Mouse (Mus musculus) heart, postnatal 25 days (tissue): ENCODE measurements around the gene Actn1. TPM values are rescaled to one million over a fixed set of nuclear protein-coding genes. Genes with fewer than 3 reads are reported as not detected.

ENCODE experiments used
- DNase-seq: peaks from one replicate; pipeline ENCODE4 v3.0.0; 2022; ENCODE audit warnings: low spot score
- intact Hi-C: fragments of 180-260 bp; cut with DNase I; formaldehyde crosslinking; loops from one replicate; pipeline ENCODE4 v1.15.1; 2025
- total RNA-seq, 2 experiments: library from RNA; stranded (reverse); gene quantifications; 2 replicates each; pipeline ENCODE4 v1.2.3; 2021

Gene Actn1
- total RNA-seq, 2 experiments from 2014 or later: 33.9 to 38.3 TPM

DNA sequence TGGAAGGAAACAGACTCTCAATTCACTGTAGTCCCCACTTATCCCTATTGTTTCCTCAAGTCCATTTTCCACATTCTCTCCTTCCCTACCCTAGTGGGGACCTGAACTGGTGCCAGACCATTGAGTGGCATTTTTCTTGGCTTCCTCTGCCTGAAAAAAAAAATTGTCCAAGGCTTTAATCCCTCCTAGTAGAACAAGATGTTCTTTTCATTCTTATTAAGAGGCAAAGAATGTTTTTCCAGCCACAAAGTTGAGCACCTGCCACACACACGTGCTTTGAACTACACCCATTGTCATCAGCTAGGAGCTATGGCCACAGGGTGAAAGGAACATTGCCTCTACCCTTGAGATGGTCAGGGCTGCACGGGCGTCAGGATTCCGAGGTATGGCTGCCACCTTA lies 56.9 kb downstream of the Actn1 start:
- no peak for DNase-seq
- intact Hi-C loops: no loop called here

- intact Hi-C loops: loop anchor here (2.0 kb wide), 1 partner anchor 189 kb away; no protein-coding TSS in a partner anchor
These were observed 60.4 kb downstream of the Actn1 start for GRCm38 (mm10) chr12:80199738-80200137.

DNA sequence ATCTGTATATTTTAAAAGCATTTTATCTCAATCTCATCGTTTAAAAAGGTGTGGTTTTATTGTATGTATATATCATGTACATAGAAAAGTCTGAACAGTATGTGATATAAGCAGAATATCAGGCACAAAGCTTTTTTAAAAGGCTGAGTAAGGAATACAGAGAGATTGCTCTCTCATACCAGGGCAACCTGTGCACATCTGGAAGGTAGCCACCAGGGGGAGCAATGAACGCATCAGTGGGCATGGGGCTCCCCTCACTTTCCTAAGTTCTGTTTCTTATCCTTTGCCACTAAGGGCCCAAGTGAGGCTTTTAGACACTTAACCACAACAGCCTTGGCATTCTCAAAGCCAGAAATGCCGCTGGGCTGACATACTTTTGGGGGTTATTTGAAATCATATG lies 61.7 kb downstream of the Actn1 start:
- DNase-seq: no peak
- intact Hi-C loops: loop anchor here (1.0 to 2.0 kb wide), 2 partner anchors 61 to 190 kb away; no protein-coding TSS in a partner anchor

More at GRCm38 (mm10) chr12:80199738-80200137, 60.4 kb downstream of the Actn1 start:
- DNase-seq: no peak

DNA sequence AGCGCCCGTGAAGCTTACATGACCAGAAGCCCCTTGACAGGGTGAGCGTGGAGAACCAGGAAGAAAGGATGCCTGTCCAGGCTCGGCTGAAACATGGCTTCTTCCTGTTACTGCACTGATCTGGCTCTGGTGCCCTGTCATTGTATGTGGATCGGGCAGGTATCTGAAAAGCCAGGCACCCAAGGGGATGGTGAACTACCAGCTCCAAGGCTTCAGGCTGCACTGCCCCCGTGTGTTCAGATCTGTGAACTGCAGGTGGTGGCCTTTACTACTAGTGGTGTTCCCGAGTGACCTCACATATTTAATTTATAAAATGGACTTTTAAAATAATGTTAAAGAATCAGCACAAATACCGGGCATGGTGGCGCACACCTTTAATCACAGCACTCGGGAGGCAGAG lies 62.8 kb downstream of the Actn1 start:
- intact Hi-C loops: loop anchor here (2.0 kb wide), 1 partner anchor 39 kb away; no protein-coding TSS in a partner anchor
- no peak for DNase-seq

DNA sequence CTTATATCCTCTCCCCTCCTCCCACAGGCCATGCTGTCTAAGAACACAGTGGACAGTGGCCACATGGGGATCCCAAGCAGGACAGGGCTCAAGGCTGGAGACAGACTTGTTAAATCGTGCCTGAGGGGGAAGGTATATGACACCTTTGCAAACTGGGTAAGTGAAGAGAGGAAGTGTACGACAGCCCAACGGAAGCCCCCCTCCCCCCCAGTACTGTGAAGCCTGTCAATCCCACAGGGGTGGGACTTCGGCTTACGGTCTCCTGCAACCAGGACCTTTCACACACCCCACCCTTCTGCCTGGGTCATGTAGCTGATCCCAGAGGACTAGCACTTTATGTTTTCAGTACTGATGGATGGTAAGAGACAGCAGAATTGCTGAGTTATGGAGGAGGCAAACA lies 68.4 kb downstream of the Actn1 start:
- no peak for DNase-seq
- intact Hi-C loops: loop anchor here (2.0 kb wide), 1 partner anchor 29 kb away; no protein-coding TSS in a partner anchor

GRCm38 (mm10) chr12:80191371-80191770 lies 68.8 kb downstream of the Actn1 start:
- intact Hi-C loops: loop anchor here (2.0 kb wide), 1 partner anchor 29 kb away; no protein-coding TSS in a partner anchor

DNA sequence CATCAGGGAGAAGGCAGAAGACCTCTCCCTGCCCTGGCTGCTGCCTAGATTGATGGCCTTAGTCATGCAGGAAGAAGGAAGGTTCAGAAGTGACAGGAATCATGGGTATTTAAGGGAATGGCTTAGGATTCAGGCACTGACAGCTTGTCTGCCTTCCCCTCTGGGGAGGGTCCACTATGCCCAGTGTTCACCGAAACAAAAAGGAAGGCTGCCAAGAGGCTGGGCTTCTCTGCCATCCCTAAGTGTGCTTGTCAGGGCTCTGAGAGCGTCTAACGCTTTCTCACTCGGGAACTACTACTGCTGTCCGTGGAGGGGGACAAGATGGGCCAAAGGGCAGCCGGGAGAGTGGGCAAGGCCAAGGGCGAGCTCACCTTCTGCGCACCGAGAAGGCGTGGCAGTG lies 69.3 kb downstream of the Actn1 start:
- DNase-seq: no peak
- intact Hi-C loops: loop anchor here (2.0 kb wide), 1 partner anchor 28 kb away; no protein-coding TSS in a partner anchor

More at GRCm38 (mm10) chr12:80191371-80191770, 68.8 kb downstream of the Actn1 start:
- DNase-seq: no peak

GRCm38 (mm10) chr12:80184041-80184440 lies 76.1 kb downstream of the Actn1 start:
- DNase-seq: no peak
- intact Hi-C loops: no loop called here

- intact Hi-C loops: no loop called here
- no peak for DNase-seq
These were observed 78.3 kb downstream of the Actn1 start for GRCm38 (mm10) chr12:80181831-80182230.

GRCm38 (mm10) chr12:80178035-80178434 lies 82.1 kb downstream of the Actn1 start:
- intact Hi-C loops: no loop called here
- DNase-seq: no peak

GRCm38 (mm10) chr12:80168736-80169135 lies 91.4 kb downstream of the Actn1 start:
- no peak for DNase-seq

GRCm38 (mm10) chr12:80168178-80168686 lies 91.9 kb downstream of the Actn1 start:
- intact Hi-C loops: no loop called here
- DNase-seq: peak; percentile 65

More at GRCm38 (mm10) chr12:80168736-80169135, 91.4 kb downstream of the Actn1 start:
- intact Hi-C loops: no loop called here

DNA sequence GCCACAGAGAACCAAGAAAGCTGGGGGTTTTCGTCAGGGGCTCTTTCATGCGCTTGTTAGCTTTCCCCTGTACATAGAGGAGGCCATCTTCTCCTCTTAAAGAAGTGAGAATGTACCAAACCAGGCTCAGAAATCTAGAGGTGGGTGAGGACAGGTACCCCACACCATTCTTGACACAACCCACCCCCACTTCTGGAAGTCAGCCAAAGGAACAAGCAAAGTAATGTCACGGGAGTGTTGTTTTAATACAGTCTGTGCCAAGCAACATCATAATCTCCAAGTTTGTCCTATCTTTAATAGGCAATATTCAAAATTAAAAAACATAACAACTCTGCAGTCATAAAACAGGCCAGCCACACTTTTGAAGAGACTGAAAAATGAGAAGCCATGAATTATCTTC lies 92.8 kb downstream of the Actn1 start:
- intact Hi-C loops: no loop called here
- DNase-seq: no peak

GRCm38 (mm10) chr12:80166651-80167050 lies 93.5 kb downstream of the Actn1 start:
- intact Hi-C loops: no loop called here
- no peak for DNase-seq

GRCm38 (mm10) chr12:80164526-80164925 lies 95.6 kb downstream of the Actn1 start:
- intact Hi-C loops: no loop called here
- no peak for DNase-seq

- DNase-seq: no peak
- intact Hi-C loops: loop anchor here (2.0 kb wide), 1 partner anchor 28 kb away; no protein-coding TSS in a partner anchor
These were observed 97.7 kb downstream of the Actn1 start for GRCm38 (mm10) chr12:80162448-80162847.

GRCm38 (mm10) chr12:80157675-80158074 lies 102.5 kb downstream of the Actn1 start:
- no peak for DNase-seq

GRCm38 (mm10) chr12:80153687-80154326 lies 106.4 kb downstream of the Actn1 start:
- DNase-seq: no peak
- intact Hi-C loops: loop anchor here (2.0 to 10.0 kb wide), 2 partner anchors 571 to 611 kb away; partner anchors contain the start of gene Ccdc177

More at GRCm38 (mm10) chr12:80157675-80158074, 102.5 kb downstream of the Actn1 start:
- intact Hi-C loops: loop anchor here (2.0 to 10.0 kb wide), 5 partner anchors 39 to 607 kb away; partner anchors contain the start of gene Ccdc177

DNA sequence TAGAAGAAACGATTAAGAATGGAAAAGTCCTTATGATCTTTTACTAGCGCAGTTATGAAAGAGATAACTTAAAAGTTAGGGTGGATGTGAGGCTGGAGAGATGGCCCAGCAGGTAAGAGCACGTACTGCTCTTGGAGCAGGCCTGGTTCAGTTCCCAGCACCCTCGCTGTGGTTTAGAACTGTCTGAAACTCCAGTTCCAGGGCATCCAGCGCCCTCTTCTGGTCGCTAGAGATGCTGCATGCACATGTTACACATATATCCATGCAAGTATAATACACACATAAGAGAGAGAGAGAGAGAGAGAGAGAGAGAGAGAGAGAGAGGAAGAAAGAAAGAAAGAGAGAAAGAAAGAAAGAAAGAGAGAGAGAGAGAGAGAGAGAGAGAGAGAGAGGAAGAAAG lies 107.1 kb downstream of the Actn1 start:
- DNase-seq: no peak
- intact Hi-C loops: loop anchor here (10.0 kb wide), 1 partner anchor 612 kb away; the partner anchor contains the start of gene Ccdc177

DNA sequence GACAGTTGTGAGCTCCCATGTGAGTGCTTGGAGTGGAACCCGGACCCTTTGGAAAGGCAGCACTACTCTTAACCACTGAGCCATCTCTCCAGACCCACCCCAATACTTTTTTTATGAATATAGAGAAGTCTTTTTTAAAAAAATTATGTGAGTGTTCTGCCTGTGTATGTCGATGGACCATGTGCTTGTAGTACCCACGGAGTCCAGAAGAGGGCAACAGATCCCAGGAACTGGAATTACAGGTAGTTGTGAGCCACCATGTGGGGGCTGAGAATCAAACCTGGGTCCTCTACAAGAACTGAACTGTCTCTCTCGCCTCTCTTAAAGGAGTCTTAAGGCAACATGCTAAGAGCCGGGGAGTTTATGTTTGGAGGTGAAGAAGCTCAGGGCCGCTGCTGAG lies 108.3 kb downstream of the Actn1 start:
- DNase-seq: no peak
- intact Hi-C loops: loop anchor here (10.0 kb wide), 1 partner anchor 613 kb away; the partner anchor contains the start of gene Ccdc177

- intact Hi-C loops: loop anchor here (10.0 kb wide), 1 partner anchor 614 kb away; the partner anchor contains the start of gene Ccdc177
- no peak for DNase-seq
These were observed 109.5 kb downstream of the Actn1 start for GRCm38 (mm10) chr12:80150624-80151023.
